In genomic region chr11:101173112-101173511, GRCm38 (mm10) we compare ENCODE assay signal across 9 mouse cellular contexts. TPM values are rescaled to one million over a fixed set of nuclear protein-coding genes. Genes with fewer than 3 reads are reported as not detected.
DNase-seq lines count a peak whose midpoint lies in the region; ATAC-seq lines count a peak whose summit lies in the region.
"Had no signal": no experiment of that assay in that cellular context is flagged by ENCODE, and none has a peak within 500 bp of the region (broad histone marks: within the 10 kb centered on the region; RNA-seq: fewer than 3 reads in every experiment).

No protein-coding gene starts in this region.

- no peak overlapping the region for H3K27ac ChIP-seq in midbrain, embryonic 12.5 days (replicated peaks)

- peak; percentile 62 to 77 for DNase-seq in adrenal gland, adult (ENCODE audit: inconsistent age in 2 of 2, low spot score in 1 of 2)
- DNase-seq in adrenal gland, adult 18-20 months (ENCODE audit: low spot score in 2 of 2) = no peak
- DNase-seq in cerebellum, postnatal 14 days = peak; percentile 72 to 79
- DNase-seq in heart, postnatal 14 days = peak; percentile 50
- DNase-seq in kidney, postnatal 36 days = peak; percentile 86 to 91
- DNase-seq in frontal cortex, postnatal 14 days (ENCODE audit: low spot score in 2 of 2) = no peak

- no peak for ATAC-seq in midbrain, embryonic 12.5 days (ENCODE audit: low FRiP score, low read depth)
- no peak for ATAC-seq in erythroblast, adult 5-6 weeks (replicated peaks; ENCODE audit: low FRiP score, poor library complexity, severe bottlenecking)

- peaks cover 70% of the 10 kb centered on the region for H3K4me1 ChIP-seq in midbrain, embryonic 12.5 days

- H3K27me3 ChIP-seq in midbrain, embryonic 12.5 days = peaks cover 83% of the 10 kb centered on the region

- H3K4me3 ChIP-seq in midbrain, embryonic 12.5 days = no peak overlapping the region

- H3K4me2 ChIP-seq in midbrain, embryonic 12.5 days (replicated peaks) = peak overlapping the region; percentile 59

- no peaks in the 10 kb centered on the region for H3K36me3 ChIP-seq in midbrain, embryonic 12.5 days

- H3K9me3 ChIP-seq in midbrain, embryonic 12.5 days = no peaks in the 10 kb centered on the region

- 3% methylated on average over 11 of the region's 11 CpGs for WGBS in midbrain, embryonic 12.5 days

- intact Hi-C loops in heart, postnatal 14 days (cut with DNase I) = loop anchor here (10.0 kb wide), 1 partner anchor 278 kb away; no protein-coding TSS in a partner anchor

- H3K9ac ChIP-seq in midbrain, embryonic 12.5 days (replicated peaks) = no peak overlapping the region; the same call in 1 of the 2 replicates

RNA-seq across cellular contexts. Expression of gene Plekhh3, which starts 2.0 kb away (rescaled TPM):
- 10 to 100 TPM; 24.3 to 25.6 TPM for total RNA-seq in adrenal gland, adult 18-20 months (2021)
- total RNA-seq in heart, postnatal 14 days (2021) = 10 to 100 TPM; 26.6 to 26.9 TPM
- 12.3 and 12.6 TPM in 2 replicates for polyA plus RNA-seq in midbrain, embryonic 12.5 days (2016; fragmentation: Nextera tagmentation; extraction: Ambion mirVana)
- not detected in 2 replicates for total RNA-seq in erythroblast, adult 5-6 weeks (2015; ENCODE audit: low replicate concordance)
- 1.1 TPM in 1 of 2 replicates, not detected in the other for total RNA-seq in erythroblast, adult 5-6 weeks (2017; ENCODE audit: low replicate concordance)

RNA-seq across cellular contexts. Expression of gene Ccr10, which starts 2.1 kb away (rescaled TPM):
- total RNA-seq in adrenal gland, adult 18-20 months (2021) = under 1 TPM in 1 of 2 experiments, not detected in 1; 0.51 TPM
- not detected for total RNA-seq in heart, postnatal 14 days (2021)
- polyA plus RNA-seq in midbrain, embryonic 12.5 days (2016; fragmentation: Nextera tagmentation; extraction: Ambion mirVana) = 0.10 and 0.17 TPM in 2 replicates
- total RNA-seq in erythroblast, adult 5-6 weeks (2015; ENCODE audit: low replicate concordance) = 0.63 TPM in 1 of 2 replicates, not detected in the other
- not detected in 2 replicates for total RNA-seq in erythroblast, adult 5-6 weeks (2017; ENCODE audit: low replicate concordance)

RNA-seq across cellular contexts. Expression of gene Cntnap1, which starts 2.8 kb away (rescaled TPM):
- 1 to 10 TPM; 6.4 to 7.3 TPM for total RNA-seq in adrenal gland, adult 18-20 months (2021)
- total RNA-seq in heart, postnatal 14 days (2021) = 1 to 10 TPM; 1.4 to 2.1 TPM
- 0.74 and 0.94 TPM in 2 replicates for polyA plus RNA-seq in midbrain, embryonic 12.5 days (2016; fragmentation: Nextera tagmentation; extraction: Ambion mirVana)
- 0.58 and 0.63 TPM in 2 replicates for total RNA-seq in erythroblast, adult 5-6 weeks (2015; ENCODE audit: low replicate concordance)
- 0.17 TPM in 1 of 2 replicates, not detected in the other for total RNA-seq in erythroblast, adult 5-6 weeks (2017; ENCODE audit: low replicate concordance)

RNA-seq across cellular contexts. Expression of gene Tubg2, which starts 17.4 kb away (rescaled TPM):
- 1 to 10 TPM; 5.9 to 6.4 TPM for total RNA-seq in adrenal gland, adult 18-20 months (2021)
- total RNA-seq in heart, postnatal 14 days (2021) = 1 to 10 TPM; 2.2 to 2.9 TPM
- polyA plus RNA-seq in midbrain, embryonic 12.5 days (2016; fragmentation: Nextera tagmentation; extraction: Ambion mirVana) = 9.0 and 10.3 TPM in 2 replicates
- not detected in 2 replicates for total RNA-seq in erythroblast, adult 5-6 weeks (2015; ENCODE audit: low replicate concordance)
- total RNA-seq in erythroblast, adult 5-6 weeks (2017; ENCODE audit: low replicate concordance) = not detected in 2 replicates
- polyA plus RNA-seq: erythroblast, embryonic 14.5 days had no signal

RNA-seq across cellular contexts. Expression of gene Ezh1, which starts 53.2 kb away (rescaled TPM):
- 10 to 100 TPM; 29.5 to 35.6 TPM for total RNA-seq in adrenal gland, adult 18-20 months (2021)
- total RNA-seq in heart, postnatal 14 days (2021) = 10 to 100 TPM; 24.0 to 27.5 TPM
- polyA plus RNA-seq in midbrain, embryonic 12.5 days (2016; fragmentation: Nextera tagmentation; extraction: Ambion mirVana) = 12.6 and 14.4 TPM in 2 replicates
- total RNA-seq in erythroblast, adult 5-6 weeks (2015; ENCODE audit: low replicate concordance) = 161 and 177 TPM in 2 replicates
- total RNA-seq in erythroblast, adult 5-6 weeks (2017; ENCODE audit: low replicate concordance) = 208 and 251 TPM in 2 replicates

Comparison
In these comparisons a context has a peak if more than half of its experiments do, and no peak if none do; other contexts are left out.
1. DNase-seq: peak in adrenal gland, adult (2 of 2), cerebellum, postnatal 14 days (2 of 2), heart, postnatal 14 days (2 of 2) and kidney, postnatal 36 days (2 of 2); none in adrenal gland, adult 18-20 months (0 of 2) and frontal cortex, postnatal 14 days (0 of 2).
2. RNA of gene Plekhh3, which starts 2.0 kb away (total RNA-seq): 26.6 to 26.9 TPM in heart, postnatal 14 days and 24.3 to 25.6 TPM in adrenal gland, adult 18-20 months; 1.1 TPM in erythroblast, adult 5-6 weeks; every median in the first group is over 10 times any median in the second.